ENCODE assay signal across 17 mouse cellular contexts in the genomic region with DNA sequence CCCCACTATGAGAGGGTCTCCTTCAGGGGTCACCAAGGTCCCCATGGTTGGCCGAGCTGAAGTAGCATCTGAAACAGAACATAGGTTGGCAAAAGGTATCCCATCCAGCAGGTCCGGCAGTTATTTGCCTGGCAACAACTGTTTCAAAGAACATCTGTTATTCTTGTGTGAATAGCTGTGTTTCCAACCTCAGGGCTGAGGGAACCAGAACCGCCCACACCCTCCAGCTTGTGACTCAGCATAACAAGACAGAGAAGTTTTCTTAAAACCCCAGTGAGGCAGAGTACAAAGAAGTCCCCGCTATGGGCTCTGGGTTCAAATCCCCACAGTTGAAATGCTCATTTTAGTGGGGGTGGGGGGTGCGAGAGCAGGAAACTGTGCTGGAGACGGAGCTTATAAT. TPM values are rescaled to one million over a fixed set of nuclear protein-coding genes. Genes with fewer than 3 reads are reported as not detected.
A peak's percentile ranks its signal among the peaks of the same experiment; 100 is the strongest.
DNase-seq lines count a peak whose midpoint lies in the region; ATAC-seq and TF ChIP-seq lines count a peak whose summit lies in the region.
"Had no signal": no experiment of that assay in that cellular context is flagged by ENCODE, and none has a peak within 500 bp of the region (broad histone marks: within the 10 kb centered on the region; RNA-seq: fewer than 3 reads in every experiment).

No protein-coding gene starts in this region.

- TF ChIP-seq CTCF in intestine, postnatal 0 days (IDR thresholded peaks at IDR 0.05; ENCODE audit: low read depth) = no peak

- intact Hi-C loops in left cerebral cortex, postnatal 25 days (cut with DNase I) = no loop called here

- no peak overlapping the region for H3K27ac ChIP-seq in intestine, postnatal 0 days (ENCODE audit: low read depth, low read length)
- H3K27ac ChIP-seq: heart, embryonic 15.5 days; hindbrain, embryonic 12.5 days; lung, embryonic 15.5 days had no signal

- H3K36me3 ChIP-seq in intestine, postnatal 0 days (ENCODE audit: control insufficient read depth, insufficient read depth) = no peaks in the 10 kb centered on the region
- H3K36me3 ChIP-seq: heart, embryonic 15.5 days; hindbrain, embryonic 12.5 days; lung, embryonic 15.5 days had no signal

- no peaks in the 10 kb centered on the region for H3K27me3 ChIP-seq in intestine, postnatal 0 days (replicated peaks; ENCODE audit: control insufficient read depth, insufficient read depth, low read length)
- H3K27me3 ChIP-seq: hindbrain, embryonic 12.5 days had no signal

- 84% methylated on average over 6 of the region's 6 CpGs for WGBS in intestine, postnatal 0 days

- DNase-seq in frontal cortex, postnatal 10 days (ENCODE audit: low spot score in 2 of 2) = no peak
- peak; percentile 18 for DNase-seq in 3134 (ENCODE audit: extremely low read depth, insufficient read length, low spot score)
- peak; percentile 71 for DNase-seq in fibroblast of lung, adult 2 months (ENCODE audit: low read depth)
- peak; percentile 62 to 86 for DNase-seq in left cerebral cortex, postnatal 25 days (ENCODE audit: low spot score in 2 of 2)
- no peak for DNase-seq in cerebellum, postnatal 25 days
- DNase-seq in heart, adult 9 months (ENCODE audit: low spot score in 2 of 2) = no peak
- DNase-seq: cerebellum, adult 18-20 months; kidney, adult 2 months; thymus, adult 18-20 months had no signal

- H3K4me3 ChIP-seq in intestine, postnatal 0 days (ENCODE audit: low read depth, low read length) = no peak overlapping the region
- H3K4me3 ChIP-seq: erythroblast, embryonic 14.5 days; heart, embryonic 15.5 days; hindbrain, embryonic 12.5 days; lung, embryonic 15.5 days; myocyte had no signal

- no peaks in the 10 kb centered on the region for H3K4me1 ChIP-seq in intestine, postnatal 0 days (replicated peaks; ENCODE audit: control insufficient read depth, insufficient read depth, low read length)
- H3K4me1 ChIP-seq: lung, embryonic 15.5 days had no signal

- no peak overlapping the region for H3K4me2 ChIP-seq in intestine, postnatal 0 days (replicated peaks; ENCODE audit: low read depth)
- H3K4me2 ChIP-seq: heart, embryonic 15.5 days; hindbrain, embryonic 12.5 days; lung, embryonic 15.5 days had no signal

- no peak overlapping the region for H3K9ac ChIP-seq in intestine, postnatal 0 days (ENCODE audit: low read depth, low read length)
- H3K9ac ChIP-seq: heart, embryonic 15.5 days; hindbrain, embryonic 12.5 days; lung, embryonic 15.5 days had no signal

- peak; percentile 71; the same call in 1 of the 2 replicates for ATAC-seq in frontal cortex, adult (ENCODE audit: low TSS enrichment)
- ATAC-seq in intestine, postnatal 0 days = no peak

- no peaks in the 10 kb centered on the region for H3K9me3 ChIP-seq in intestine, postnatal 0 days (ENCODE audit: control insufficient read depth)
- H3K9me3 ChIP-seq: heart, embryonic 15.5 days; hindbrain, embryonic 12.5 days; lung, embryonic 15.5 days had no signal

RNA-seq across cellular contexts. Expression of gene Pla2g2d, which starts 6.6 kb away (rescaled TPM):
- total RNA-seq in left cerebral cortex, postnatal 25 days (2021) = under 1 TPM; 0.28 to 0.48 TPM
- polyA plus RNA-seq in intestine, postnatal 0 days (2015; fragmentation: Nextera tagmentation; extraction: Ambion mirVana) = 1.5 and 2.3 TPM in 2 replicates
- total RNA-seq: liver, adult 2 months had no signal
- polyA plus RNA-seq: erythroblast, embryonic 14.5 days; heart, embryonic 15.5 days; liver, adult 2 months; lung, embryonic 15.5 days had no signal

RNA-seq across cellular contexts. Expression of gene Pla2g2f, which starts 24.7 kb away (rescaled TPM):
- total RNA-seq in left cerebral cortex, postnatal 25 days (2021) = not detected
- polyA plus RNA-seq in intestine, postnatal 0 days (2015; fragmentation: Nextera tagmentation; extraction: Ambion mirVana) = 0.46 and 0.64 TPM in 2 replicates
- total RNA-seq: liver, adult 2 months had no signal
- polyA plus RNA-seq: erythroblast, embryonic 14.5 days; hindbrain, embryonic 12.5 days; kidney, adult 2 months; liver, adult 2 months; lung, embryonic 15.5 days; myocyte had no signal

RNA-seq across cellular contexts. Expression of gene Ubxn10, which starts 45.1 kb away (rescaled TPM):
- 1 to 10 TPM in 1 of 2 experiments, under 1 TPM in 1; 0.98 to 1.5 TPM for total RNA-seq in left cerebral cortex, postnatal 25 days (2021)
- polyA plus RNA-seq in intestine, postnatal 0 days (2015; fragmentation: Nextera tagmentation; extraction: Ambion mirVana) = 0.51 and 0.83 TPM in 2 replicates
- polyA plus RNA-seq: erythroblast, embryonic 14.5 days; myocyte had no signal

RNA-seq across cellular contexts. Expression of gene Pla2g2c, which starts 57.5 kb away (rescaled TPM):
- under 1 TPM in 1 of 2 experiments, not detected in 1; 0.25 TPM for total RNA-seq in left cerebral cortex, postnatal 25 days (2021)
- polyA plus RNA-seq in intestine, postnatal 0 days (2015; fragmentation: Nextera tagmentation; extraction: Ambion mirVana) = 0.09 and 0.21 TPM in 2 replicates
- total RNA-seq: liver, adult 2 months had no signal
- polyA plus RNA-seq: erythroblast, embryonic 14.5 days; liver, adult 2 months; myocyte had no signal

Comparison
In these comparisons a context has a peak if more than half of its experiments do, and no peak if none do; other contexts are left out.
1. DNase-seq: peak in 3134 (single experiment), fibroblast of lung, adult 2 months (single experiment) and left cerebral cortex, postnatal 25 days (2 of 2); none in frontal cortex, postnatal 10 days (0 of 2), cerebellum, postnatal 25 days (0 of 2) and heart, adult 9 months (0 of 2).